Mouse (Mus musculus) E14TG2a.4 (cell line): ENCODE data around the gene Neu3.

Experiments used
- H3K27me3 ChIP-seq: 2 replicates; pipeline ENCODE4 v1.6.1; 2014; ENCODE audit warnings: low read length, control low read depth; ENCODE audit not compliant: insufficient read depth
- H3K36me3 ChIP-seq: 2 replicates; pipeline ENCODE4 v1.6.1; 2014; ENCODE audit warnings: low read length, control low read depth; ENCODE audit not compliant: insufficient read depth
- H3K4me1 ChIP-seq: replicated peaks from 2 replicates; pipeline ENCODE4 v1.6.1; 2014; ENCODE audit warnings: low read depth, low read length, control low read depth
- H3K4me3 ChIP-seq: replicated peaks from 2 replicates; pipeline ENCODE4 v1.5.1; 2014; ENCODE audit warnings: mild to moderate bottlenecking, low read length
- H3K9me3 ChIP-seq: 2 replicates; pipeline ENCODE4 v1.6.1; 2014; ENCODE audit warnings: low read length, control low read depth
- CTCF ChIP-seq: conservative IDR thresholded peaks from 2 replicates; pipeline ENCODE4 v1.5.1; 2014; ENCODE audit warnings: low read length
- NANOG ChIP-seq: IDR thresholded peaks from 2 replicates; pipeline ENCODE4 v1.6.1; 2014; ENCODE audit warnings: borderline replicate concordance, low read length, mixed read lengths
- POU5F1 ChIP-seq: IDR thresholded peaks from 2 replicates; pipeline ENCODE4 v1.6.1; 2014; ENCODE audit warnings: low read length, borderline replicate concordance

Gene Neu3

GRCm38 (mm10) chr7:99845533-99846236 is 17.5 kb upstream of the Neu3 start:
- Histone ChIP-seq H3K9me3 (no peaks in the 10 kb centered on the region), H3K4me3 (no peak overlapping the region), H3K27me3 (no peaks in the 10 kb centered on the region), H3K36me3 (peaks cover 89% of the 10 kb centered on the region), H3K4me1 (no peaks in the 10 kb centered on the region)
- TF ChIP-seq NANOG: no peak
- TF ChIP-seq POU5F1: no peak
- no peak for TF ChIP-seq CTCF

- Histone ChIP-seq H3K36me3 (peaks cover 68% of the 10 kb centered on the region), H3K27me3 (no peaks in the 10 kb centered on the region), H3K9me3 (no peaks in the 10 kb centered on the region), H3K4me1 (peaks cover 3% of the 10 kb centered on the region; the same call in 1 of the 2 replicates), H3K4me3 (no peak overlapping the region)
- TF ChIP-seq NANOG: no peak
- TF ChIP-seq POU5F1: no peak
- TF ChIP-seq CTCF: no peak
Measured at GRCm38 (mm10) chr7:99838241-99838640, 10.0 kb upstream of the Neu3 start.

- H3K27me3 ChIP-seq: no peaks in the 10 kb centered on the region
- no peak for TF ChIP-seq NANOG
- no peak overlapping the region for H3K4me3 ChIP-seq
- H3K9me3 ChIP-seq: no peaks in the 10 kb centered on the region
- peaks cover 60% of the 10 kb centered on the region for H3K36me3 ChIP-seq
- peaks cover 3% of the 10 kb centered on the region; the same call in 1 of the 2 replicates for H3K4me1 ChIP-seq
Measured at GRCm38 (mm10) chr7:99837358-99838071, 9.3 kb upstream of the Neu3 start.

GRCm38 (mm10) chr7:99836781-99837180 is 8.6 kb upstream of the Neu3 start:
- no peak overlapping the region for H3K4me3 ChIP-seq
- H3K36me3 ChIP-seq: peaks cover 53% of the 10 kb centered on the region
- H3K27me3 ChIP-seq: no peaks in the 10 kb centered on the region
- H3K4me1 ChIP-seq: peaks cover 3% of the 10 kb centered on the region; the same call in 1 of the 2 replicates
- no peaks in the 10 kb centered on the region for H3K9me3 ChIP-seq
- TF ChIP-seq CTCF: no peak
- TF ChIP-seq POU5F1: no peak
- no peak for TF ChIP-seq NANOG

- Histone ChIP-seq H3K4me3 (no peak overlapping the region), H3K36me3 (peaks cover 29% of the 10 kb centered on the region), H3K27me3 (no peaks in the 10 kb centered on the region), H3K4me1 (peaks cover 3% of the 10 kb centered on the region; the same call in 1 of the 2 replicates), H3K9me3 (no peaks in the 10 kb centered on the region)
- TF ChIP-seq NANOG (no peak), CTCF (no peak), POU5F1 (no peak)
Measured at GRCm38 (mm10) chr7:99834314-99834853, 6.2 kb upstream of the Neu3 start.

GRCm38 (mm10) chr7:99833846-99834222 is 5.6 kb upstream of the Neu3 start:
- H3K27me3 ChIP-seq: no peaks in the 10 kb centered on the region
- TF ChIP-seq CTCF (no peak), NANOG (no peak), POU5F1 (no peak)
- H3K4me3 ChIP-seq: no peak overlapping the region
- H3K4me1 ChIP-seq: peaks cover 3% of the 10 kb centered on the region; the same call in 1 of the 2 replicates
- peaks cover 24% of the 10 kb centered on the region for H3K36me3 ChIP-seq
- H3K9me3 ChIP-seq: no peaks in the 10 kb centered on the region

GRCm38 (mm10) chr7:99833115-99833845 is 5.1 kb upstream of the Neu3 start:
- no peaks in the 10 kb centered on the region for H3K9me3 ChIP-seq
- no peak overlapping the region for H3K4me3 ChIP-seq
- H3K4me1 ChIP-seq: peaks cover 9% of the 10 kb centered on the region
- H3K27me3 ChIP-seq: no peaks in the 10 kb centered on the region
- TF ChIP-seq NANOG (no peak), POU5F1 (no peak), CTCF (no peak)
- peaks cover 18% of the 10 kb centered on the region for H3K36me3 ChIP-seq

GRCm38 (mm10) chr7:99826096-99826495 is 2.1 kb downstream of the Neu3 start:
- Histone ChIP-seq H3K4me3 (no peak overlapping the region), H3K36me3 (no peaks in the 10 kb centered on the region), H3K27me3 (no peaks in the 10 kb centered on the region), H3K9me3 (no peaks in the 10 kb centered on the region), H3K4me1 (peaks cover 22% of the 10 kb centered on the region)
- TF ChIP-seq NANOG: no peak
- no peak for TF ChIP-seq CTCF
- no peak for TF ChIP-seq POU5F1

- no peak for TF ChIP-seq POU5F1
- no peak for TF ChIP-seq NANOG
- no peak for TF ChIP-seq CTCF
- Histone ChIP-seq H3K9me3 (no peaks in the 10 kb centered on the region), H3K4me1 (peaks cover 22% of the 10 kb centered on the region), H3K27me3 (no peaks in the 10 kb centered on the region), H3K36me3 (no peaks in the 10 kb centered on the region), H3K4me3 (no peak overlapping the region)
Measured at GRCm38 (mm10) chr7:99825511-99825910, 2.7 kb downstream of the Neu3 start.
